Mouse (Mus musculus): ENCODE data around the gene Hmcn1. TPM values are rescaled to one million over a fixed set of nuclear protein-coding genes. Genes with fewer than 3 reads are reported as not detected.

Gene Hmcn1
- total and polyA plus RNA-seq, 3 experiments: not detected

DNA sequence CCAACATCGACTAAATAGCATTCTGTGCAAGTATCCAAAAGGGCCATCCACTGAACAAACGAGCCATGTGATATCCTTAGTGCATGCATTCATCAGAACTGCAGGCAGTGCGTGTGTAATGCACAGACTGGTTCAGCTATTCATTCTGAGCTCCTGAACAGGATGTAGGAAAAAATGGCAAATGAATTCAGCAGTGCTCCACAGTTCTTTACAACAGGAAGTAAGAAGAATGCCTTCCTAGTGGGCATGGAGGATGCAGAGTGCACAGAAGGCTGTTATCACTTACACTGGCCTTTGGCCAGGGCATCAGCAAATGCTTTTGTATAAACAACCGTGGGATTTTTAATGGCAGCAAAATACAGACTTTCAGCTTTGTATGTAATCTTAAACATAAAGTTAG, 103.2 kb downstream of the Hmcn1 start (continued):
- TF ChIP-seq UBTF (IDR thresholded peaks at IDR 0.05; ENCODE audit: borderline replicate concordance, insufficient read depth, low read depth, low read length): no peak
- TF ChIP-seq ZMIZ1 (IDR thresholded peaks at IDR 0.05; ENCODE audit: low read depth, low read length): no peak
- no peak for TF ChIP-seq MAX (IDR thresholded peaks at IDR 0.05; ENCODE audit: low read length)

DNA sequence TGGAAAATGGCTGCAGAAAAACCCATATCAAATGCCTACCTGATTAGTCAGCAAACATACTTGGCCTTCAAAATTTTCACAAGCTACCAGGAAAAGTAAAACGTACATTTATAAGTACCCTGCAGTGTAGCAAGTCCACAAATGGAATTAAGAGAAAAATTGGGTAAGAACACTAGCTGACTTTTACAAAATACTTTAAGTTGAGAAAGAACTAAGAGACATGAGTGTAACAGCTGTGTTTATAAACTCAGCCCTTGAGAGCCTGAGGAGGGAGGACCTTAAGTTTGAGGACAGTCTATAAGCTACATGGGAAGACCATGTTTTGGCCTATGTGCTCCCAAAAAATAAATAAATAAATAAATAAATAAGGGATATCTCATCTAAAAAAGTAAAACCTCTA, 107.0 kb downstream of the Hmcn1 start:
- H3K9ac ChIP-seq (ENCODE audit: control insufficient read depth, low read depth, low read length, poor library complexity, severe bottlenecking): no peak overlapping the region
- no peak for DNase-seq (ENCODE audit: low read depth, low spot score)
- no peaks in the 10 kb centered on the region for H3K4me1 ChIP-seq (ENCODE audit: control insufficient read depth in 1 of 2, insufficient read depth in 2 of 2, low read length in 2 of 2)
- no peaks in the 10 kb centered on the region for H3K36me3 ChIP-seq (ENCODE audit: control insufficient read depth in 1 of 2, insufficient read depth in 2 of 2, low read length in 2 of 2)
- no peaks in the 10 kb centered on the region for H3K9me3 ChIP-seq (replicated peaks; ENCODE audit: insufficient read depth, low read length)
- no peak overlapping the region for H3K27ac ChIP-seq (ENCODE audit: control insufficient read depth, low read depth, low read length)
- H3K27me3 ChIP-seq (ENCODE audit: control insufficient read depth in 1 of 2, insufficient read depth in 2 of 2, low read length in 2 of 2): no peaks in the 10 kb centered on the region
- no peak overlapping the region for H3K4me3 ChIP-seq (ENCODE audit: control insufficient read depth in 1 of 2, insufficient read depth in 1 of 2, low read depth in 2 of 2, low read length in 2 of 2)
- no peak for TF ChIP-seq RAD21 (IDR thresholded peaks at IDR 0.05; ENCODE audit: low read depth, low read length)
- no peak for TF ChIP-seq USF1 (IDR thresholded peaks at IDR 0.05; ENCODE audit: low read depth, low read length)
- no peak for TF ChIP-seq MYC (IDR thresholded peaks at IDR 0.05; ENCODE audit: low read depth, low read length)
- TF ChIP-seq MAX (IDR thresholded peaks at IDR 0.05; ENCODE audit: low read length): no peak
- no peaks in the 10 kb centered on the region for H3K79me2 ChIP-seq (ENCODE audit: control insufficient read depth, insufficient read depth, low read length, poor library complexity)

DNA sequence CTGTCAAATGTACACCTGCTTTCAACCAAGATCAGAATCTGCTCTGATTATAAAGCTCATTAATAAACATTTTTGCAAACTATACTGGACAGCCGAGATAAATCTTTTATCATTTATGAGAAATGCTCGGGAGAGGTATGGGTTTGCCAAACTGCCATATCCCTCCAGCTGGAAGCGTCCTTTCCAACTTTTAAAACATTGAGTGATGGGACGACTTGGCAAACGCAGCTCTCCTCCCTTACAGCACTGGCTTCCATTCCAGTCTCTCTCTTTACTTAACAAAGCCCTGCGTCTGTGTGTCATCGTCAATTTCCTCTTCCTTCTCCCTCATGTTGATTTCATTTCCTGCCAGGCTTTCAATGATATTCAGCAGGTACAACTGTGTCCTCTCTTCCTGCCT, 114.8 kb downstream of the Hmcn1 start:
- H3K9me3 ChIP-seq (replicated peaks; ENCODE audit: insufficient read depth, low read length): no peaks in the 10 kb centered on the region
- no peaks in the 10 kb centered on the region for H3K36me3 ChIP-seq (ENCODE audit: control insufficient read depth in 1 of 2, insufficient read depth in 2 of 2, low read length in 2 of 2)
- no peak overlapping the region for H3K4me3 ChIP-seq (ENCODE audit: control insufficient read depth in 1 of 2, insufficient read depth in 1 of 2, low read depth in 2 of 2, low read length in 2 of 2)
- no peak overlapping the region for H3K27ac ChIP-seq (ENCODE audit: control insufficient read depth, low read depth, low read length)
- no peaks in the 10 kb centered on the region for H3K4me1 ChIP-seq (ENCODE audit: control insufficient read depth in 1 of 2, insufficient read depth in 2 of 2, low read length in 2 of 2)
- no peak overlapping the region for H3K9ac ChIP-seq (ENCODE audit: control insufficient read depth, low read depth, low read length, poor library complexity, severe bottlenecking)
- no peak for TF ChIP-seq GATA1 (IDR thresholded peaks at IDR 0.05; ENCODE audit: low read depth, low read length)
- no peak for TF ChIP-seq KAT2A (conservative IDR thresholded peaks at IDR 0.05; ENCODE audit: low read depth, low read length)
- TF ChIP-seq CHD2 (IDR thresholded peaks at IDR 0.05; ENCODE audit: low read length): no peak
- no peak for TF ChIP-seq MAZ (IDR thresholded peaks at IDR 0.05; ENCODE audit: low read depth, low read length)
- no peak for TF ChIP-seq NELFE (IDR thresholded peaks at IDR 0.05; ENCODE audit: low read depth, low read length)
- TF ChIP-seq HCFC1 (IDR thresholded peaks at IDR 0.05; ENCODE audit: low read depth, low read length): no peak
- TF ChIP-seq MEF2A (IDR thresholded peaks at IDR 0.05; ENCODE audit: extremely low read depth, insufficient replicate concordance, low read depth, low read length, poor library complexity, severe bottlenecking): no peak
- H3K27me3 ChIP-seq (ENCODE audit: control insufficient read depth in 1 of 2, insufficient read depth in 2 of 2, low read length in 2 of 2): peaks cover 0 to 1% of the 10 kb centered on the region in 2 experiments; a peak in 3 of 4 replicates
- no peak for DNase-seq (ENCODE audit: low read depth, low spot score)
- no peaks in the 10 kb centered on the region for H3K79me2 ChIP-seq (ENCODE audit: control insufficient read depth, insufficient read depth, low read length, poor library complexity)

DNA sequence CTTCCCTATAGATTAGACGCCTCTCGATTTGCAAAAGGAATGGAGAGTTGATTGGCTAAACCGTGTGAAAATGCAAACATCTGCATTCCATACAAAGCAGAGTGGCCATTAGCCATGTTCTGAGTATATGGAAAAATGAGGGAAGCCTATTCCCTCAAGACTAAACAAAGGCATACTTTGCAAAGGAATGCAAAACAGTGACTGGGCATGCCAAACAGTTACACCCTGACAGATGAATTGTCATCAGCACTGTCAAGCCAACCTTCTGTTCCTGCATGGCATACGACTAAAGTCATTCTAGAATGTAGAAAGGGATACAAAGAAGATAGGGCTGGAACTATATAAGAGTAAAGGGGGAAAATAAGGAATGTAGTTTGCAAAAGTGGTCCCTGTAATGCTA, 115.3 kb downstream of the Hmcn1 start:
- H3K27ac ChIP-seq (ENCODE audit: control insufficient read depth, low read depth, low read length): no peak overlapping the region
- H3K79me2 ChIP-seq (ENCODE audit: control insufficient read depth, insufficient read depth, low read length, poor library complexity): no peaks in the 10 kb centered on the region
- no peaks in the 10 kb centered on the region for H3K4me1 ChIP-seq (ENCODE audit: control insufficient read depth in 1 of 2, insufficient read depth in 2 of 2, low read length in 2 of 2)
- no peaks in the 10 kb centered on the region for H3K36me3 ChIP-seq (ENCODE audit: control insufficient read depth in 1 of 2, insufficient read depth in 2 of 2, low read length in 2 of 2)
- peaks cover 0 to 1% of the 10 kb centered on the region in 2 experiments; a peak in 3 of 4 replicates for H3K27me3 ChIP-seq (ENCODE audit: control insufficient read depth in 1 of 2, insufficient read depth in 2 of 2, low read length in 2 of 2)
- no peaks in the 10 kb centered on the region for H3K9me3 ChIP-seq (replicated peaks; ENCODE audit: insufficient read depth, low read length)
- H3K4me3 ChIP-seq (ENCODE audit: control insufficient read depth in 1 of 2, insufficient read depth in 1 of 2, low read depth in 2 of 2, low read length in 2 of 2): no peak overlapping the region
- TF ChIP-seq JUND (IDR thresholded peaks at IDR 0.05; ENCODE audit: low read depth, low read length): no peak
- TF ChIP-seq EP300 (IDR thresholded peaks at IDR 0.05; ENCODE audit: low read depth in 1 of 2, low read length in 2 of 2): no peak
- TF ChIP-seq ZC3H11A (IDR thresholded peaks at IDR 0.05; ENCODE audit: low read depth, low read length): no peak
- no peak for TF ChIP-seq ZNF384 (IDR thresholded peaks at IDR 0.05; ENCODE audit: low read depth, low read length)
- no peak for TF ChIP-seq TBP (IDR thresholded peaks at IDR 0.05; ENCODE audit: low read depth, low read length)
- TF ChIP-seq USF1 (IDR thresholded peaks at IDR 0.05; ENCODE audit: low read depth, low read length): no peak
- no peak for DNase-seq (ENCODE audit: low read depth, low spot score)
- no peak overlapping the region for H3K9ac ChIP-seq (ENCODE audit: control insufficient read depth, low read depth, low read length, poor library complexity, severe bottlenecking)
